Mouse (Mus musculus): ENCODE measurements around the gene Limk1.

DNA sequence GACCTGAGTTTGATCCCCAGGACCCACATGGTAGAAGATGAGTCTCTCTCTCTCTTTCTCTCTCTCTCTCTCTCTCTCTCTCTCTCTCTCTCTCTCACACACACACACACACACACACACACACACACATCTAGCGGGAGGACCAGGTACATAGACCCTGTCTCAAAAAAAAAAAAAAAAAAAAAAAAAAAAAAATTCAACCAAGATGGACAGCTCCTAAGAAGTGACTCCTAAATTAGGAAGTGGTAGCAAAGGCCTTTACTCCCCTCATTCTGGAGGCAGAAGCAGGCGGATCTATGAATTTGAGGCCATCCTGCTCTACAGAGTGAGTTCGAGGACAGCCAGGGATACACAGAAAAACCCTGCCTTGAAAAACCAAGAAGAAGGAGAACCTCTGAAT lies 48.0 kb downstream of the Limk1 start:
- no peak for TF ChIP-seq CTCF (IDR thresholded peaks at IDR 0.05; ENCODE audit: control insufficient read depth, insufficient read depth, low read length)
- no peak for TF ChIP-seq POLR2A (IDR thresholded peaks at IDR 0.05; ENCODE audit: borderline replicate concordance, control insufficient read depth, low read depth, low read length)

All from bone marrow, adult 2 months (tissue).